Mouse (Mus musculus) olfactory bulb, adult 2 months (tissue): Measurements from ENCODE around the gene Slain2. TPM values are rescaled to one million over a fixed set of nuclear protein-coding genes. Genes with fewer than 3 reads are reported as not detected.

Experiments
- H3K27ac ChIP-seq: fragments of 200-500 bp; 2 replicates; pipeline ENCODE4 v1.5.1; 2012; ENCODE audit warnings: low read depth, low read length; ENCODE audit not compliant: insufficient read depth
- H3K4me1 ChIP-seq: fragments of 200-500 bp; 2 replicates; pipeline ENCODE4 v1.6.1; 2012; ENCODE audit warnings: low read length; ENCODE audit not compliant: control insufficient read depth, insufficient read depth
- H3K4me3 ChIP-seq: fragments of 200-500 bp; 2 replicates; pipeline ENCODE4 v1.5.1; 2012; ENCODE audit warnings: mild to moderate bottlenecking, low read depth, low read length, moderate library complexity; ENCODE audit not compliant: insufficient read depth
- CTCF ChIP-seq: fragments of 200-500 bp; IDR thresholded peaks from 2 replicates; pipeline ENCODE4 v1.5.1; 2012; ENCODE audit warnings: low read depth, mild to moderate bottlenecking, low read length, moderate library complexity; ENCODE audit not compliant: insufficient read depth
- POLR2A ChIP-seq: fragments of 200-500 bp; IDR thresholded peaks from 2 replicates; pipeline ENCODE4 v1.6.1; 2012; ENCODE audit warnings: mild to moderate bottlenecking, low read depth, low read length, moderate library complexity; ENCODE audit not compliant: insufficient read depth
- WGBS: fragments of 180-500 bp; shearing (Covaris S2); methylation state at CpG from one replicate; pipeline ENCODE4 v1.1.7; 2018; 5-methylcytosine and 5-hydroxymethylcytosine counted together
- polyA plus RNA-seq: library from polyadenylated mRNA; stranded (reverse); fragments of >200 nt; gene quantifications from 2 replicates; pipeline ENCODE4 v1.2.4, GENCODE M21; 2012; ENCODE audit warnings: low replicate concordance; ENCODE audit not compliant: missing spikeins, insufficient read depth, insufficient read length

Slain2 gene
- polyA plus RNA-seq, 1 experiment, result not detected

GRCm38 (mm10) chr5:72896478-72897279 is 17.4 kb upstream of the Slain2 start:
- no peak for TF ChIP-seq CTCF
- TF ChIP-seq POLR2A, result no peak
- Histone ChIP-seq H3K4me1 (peaks cover 7% of the 10 kb centered on the region), H3K4me3 (no peak overlapping the region), H3K27ac (no peak overlapping the region)
- 71% methylated on average over 18 of the region's 18 CpGs for WGBS

- Histone ChIP-seq H3K4me1 (peaks cover 7% of the 10 kb centered on the region), H3K4me3 (no peak overlapping the region), H3K27ac (no peak overlapping the region)
- no peak for TF ChIP-seq POLR2A
- no peak for TF ChIP-seq CTCF
- WGBS, result 66% methylated on average over 6 of the region's 6 CpGs
These were observed 16.1 kb upstream of the Slain2 start for GRCm38 (mm10) chr5:72897998-72898397.

GRCm38 (mm10) chr5:72899255-72899654 is 14.8 kb upstream of the Slain2 start:
- TF ChIP-seq CTCF (no peak), POLR2A (no peak)
- H3K4me1 ChIP-seq, result peaks cover 7% of the 10 kb centered on the region
- no peak overlapping the region for H3K27ac ChIP-seq
- H3K4me3 ChIP-seq, result no peak overlapping the region
- WGBS, result 96% methylated on average over 8 of the region's 8 CpGs

GRCm38 (mm10) chr5:72901866-72902265 is 12.2 kb upstream of the Slain2 start:
- no peak overlapping the region for H3K27ac ChIP-seq
- TF ChIP-seq POLR2A, result no peak
- no peak for TF ChIP-seq CTCF
- 83% methylated on average over 4 of the region's 4 CpGs for WGBS
- no peak overlapping the region for H3K4me3 ChIP-seq
- H3K4me1 ChIP-seq, result no peaks in the 10 kb centered on the region

GRCm38 (mm10) chr5:72902312-72902711 is 11.8 kb upstream of the Slain2 start:
- Histone ChIP-seq H3K27ac (no peak overlapping the region), H3K4me3 (no peak overlapping the region), H3K4me1 (no peaks in the 10 kb centered on the region)
- WGBS, result 26% methylated on average over 3 of the region's 3 CpGs
- no peak for TF ChIP-seq POLR2A
- no peak for TF ChIP-seq CTCF

GRCm38 (mm10) chr5:72902876-72903516 is 11.1 kb upstream of the Slain2 start:
- WGBS, result 78% methylated on average over 3 of the region's 3 CpGs
- no peaks in the 10 kb centered on the region for H3K4me1 ChIP-seq

GRCm38 (mm10) chr5:72904903-72905790 is 9.0 kb upstream of the Slain2 start:
- TF ChIP-seq POLR2A (no peak), CTCF (no peak)
- H3K4me3 ChIP-seq, result no peak overlapping the region
- H3K4me1 ChIP-seq, result no peaks in the 10 kb centered on the region
- 84% methylated on average over 18 of the region's 18 CpGs for WGBS
- H3K27ac ChIP-seq, result no peak overlapping the region

More at GRCm38 (mm10) chr5:72902876-72903516, 11.1 kb upstream of the Slain2 start:
- TF ChIP-seq CTCF (no peak), POLR2A (no peak)
- H3K27ac ChIP-seq, result no peak overlapping the region
- no peak overlapping the region for H3K4me3 ChIP-seq

- H3K4me3 ChIP-seq, result no peak overlapping the region
- TF ChIP-seq CTCF, result no peak
- TF ChIP-seq POLR2A, result no peak
- H3K4me1 ChIP-seq, result no peaks in the 10 kb centered on the region
- H3K27ac ChIP-seq, result no peak overlapping the region
- WGBS, result 90% methylated on average over 6 of the region's 6 CpGs
These were observed 6.7 kb upstream of the Slain2 start for GRCm38 (mm10) chr5:72907402-72907801.
